Mouse (Mus musculus): Measurements from ENCODE around the gene Spns1.

DNA sequence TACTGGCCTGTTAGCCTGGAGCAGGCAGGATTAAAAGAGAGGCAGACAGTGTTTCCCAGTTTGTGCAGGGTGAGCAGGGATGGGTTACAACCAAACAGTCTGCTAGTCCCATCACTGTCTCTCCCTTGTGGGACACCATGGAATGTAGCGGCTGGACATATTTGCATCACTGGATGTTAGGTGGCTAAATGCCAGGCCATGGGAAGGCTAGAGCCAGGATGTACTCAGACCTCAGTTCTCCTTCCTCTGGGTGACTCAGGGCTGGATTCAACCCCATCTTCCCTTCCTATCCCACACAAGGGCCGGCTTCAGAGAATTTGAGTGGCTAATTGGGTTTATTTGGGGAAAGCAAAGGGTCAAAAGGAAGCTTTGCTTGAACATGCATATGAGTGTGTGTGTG, 31.4 kb upstream of the Spns1 start:
- TF ChIP-seq EP300 (optimal IDR thresholded peaks at IDR 0.05) = no peak
- no peak for TF ChIP-seq CTCF (IDR thresholded peaks at IDR 0.05; ENCODE audit: low read depth)

All from stomach, postnatal 0 days (tissue).